Mouse (Mus musculus) embryonic facial prominence, embryonic 12.5 days (tissue): Measurements from ENCODE around the gene A630076J17Rik. TPM values are rescaled to one million over a fixed set of nuclear protein-coding genes. Genes with fewer than 3 reads are reported as not detected.

Experiments
- polyA plus RNA-seq: library from polyadenylated mRNA; unstranded; fragments of >200 nt; fragmentation: Nextera tagmentation; extraction: Ambion mirVana; gene quantifications from 2 replicates; pipeline ENCODE4 v1.2.1, GENCODE M21; 2016

Gene A630076J17Rik
- polyA plus RNA-seq, 1 experiment from 2014 or later = not detected

Other genes starting within 250 kb of the A630076J17Rik start
- 3.6 and 4.1 TPM in 2 replicates for gene Kcna3, start 194.4 kb upstream of the A630076J17Rik start, polyA plus RNA-seq
- gene Kcna2, start 129.5 kb upstream of the A630076J17Rik start, polyA plus RNA-seq = 0.10 and 0.13 TPM in 2 replicates
- gene Kcna10, start 47.6 kb upstream of the A630076J17Rik start, polyA plus RNA-seq = not detected in 2 replicates
- gene Cym, start 8.9 kb upstream of the A630076J17Rik start, polyA plus RNA-seq = 0.17 TPM in 1 of 2 replicates, not detected in the other
- gene Prok1, start 9.1 kb downstream of the A630076J17Rik start, polyA plus RNA-seq = 0.20 TPM in 1 of 2 replicates, not detected in the other
- 167 and 174 TPM in 2 replicates for gene Lamtor5, start 48.2 kb downstream of the A630076J17Rik start, polyA plus RNA-seq
- 5.4 and 6.9 TPM in 2 replicates for gene Slc16a4, start 60.6 kb downstream of the A630076J17Rik start, polyA plus RNA-seq
- 17.0 and 17.9 TPM in 2 replicates for gene Rbm15, start 103.1 kb downstream of the A630076J17Rik start, polyA plus RNA-seq
- gene Kcnc4, start 228.9 kb downstream of the A630076J17Rik start, polyA plus RNA-seq = 0.23 TPM in 2 replicates